Mouse (Mus musculus) liver, embryonic 14.5 days (tissue): Measurements from ENCODE around the gene Grin2d. TPM values are rescaled to one million over a fixed set of nuclear protein-coding genes. Genes with fewer than 3 reads are reported as not detected.

Source experiments
- ATAC-seq: fragments of 200-750 bp; cut with Nextera tagmentation; 2 replicates; pipeline ENCODE4 v1.8.0; 2017; ENCODE audit warnings: moderate number of reproducible peaks, mild to moderate bottlenecking, moderate library complexity; ENCODE audit not compliant: insufficient read depth
- DNase-seq, 3 experiments: peaks; one replicate each; pipeline ENCODE4 v3.0.0-alpha.2; 2012 to 2013; ENCODE audit warnings: low read depth in 3 of 3, low spot score in 3 of 3
- H3K27ac ChIP-seq: fragments of 300-500 bp; sonication (generic); 2 replicates; pipeline ENCODE4 v1.5.1; 2014; ENCODE audit warnings: moderate library complexity, mild to moderate bottlenecking, control low read depth, inconsistent platforms
- H3K27me3 ChIP-seq: fragments of 300-500 bp; sonication (generic); 2 replicates; pipeline ENCODE4 v1.6.1; 2014; ENCODE audit warnings: mild to moderate bottlenecking, low read length, moderate library complexity; ENCODE audit not compliant: control insufficient read depth, insufficient read depth
- H3K36me3 ChIP-seq: fragments of 300-500 bp; sonication (generic); replicated peaks from 2 replicates; pipeline ENCODE4 v1.6.1; 2014; ENCODE audit warnings: low read depth; ENCODE audit not compliant: control insufficient read depth, insufficient read depth
- H3K4me1 ChIP-seq, 2 experiments: fragments of 200-500 bp in 1 of 2; fragments of 300-500 bp in 1 of 2; sonication (generic) in 1 of 2; replicated peaks; 2 replicates each; pipeline ENCODE4 v1.6.1; 2012 to 2014; ENCODE audit warnings: antibody characterized with exemption in 1 of 2, inconsistent platforms in 1 of 2, low read length in 1 of 2; ENCODE audit not compliant: control insufficient read depth in 2 of 2, insufficient read depth in 2 of 2
- H3K4me2 ChIP-seq: fragments of 300-500 bp; sonication (generic); 2 replicates; pipeline ENCODE4 v1.6.1; 2014; ENCODE audit warnings: low read depth, mild to moderate bottlenecking, control low read depth, moderate library complexity
- H3K4me3 ChIP-seq, 2 experiments: fragments of 200-500 bp in 1 of 2; fragments of 300-500 bp in 1 of 2; sonication (generic) in 1 of 2; 2 replicates each; pipeline ENCODE4 v1.5.1; 2012 to 2014; ENCODE audit warnings: low read depth in 2 of 2, low read length in 2 of 2, mild to moderate bottlenecking in 2 of 2, control low read depth in 1 of 2, inconsistent platforms in 1 of 2, moderate library complexity in 1 of 2; ENCODE audit not compliant: insufficient read depth in 1 of 2
- H3K9ac ChIP-seq: fragments of 300-500 bp; sonication (generic); replicated peaks from 2 replicates; pipeline ENCODE4 v1.6.1; 2014; ENCODE audit warnings: mild to moderate bottlenecking, control low read depth, moderate library complexity
- H3K9me3 ChIP-seq: fragments of 300-500 bp; sonication (generic); 2 replicates; pipeline ENCODE4 v1.6.1; 2016; ENCODE audit warnings: low read length, mixed read lengths; ENCODE audit not compliant: control insufficient read depth
- CTCF ChIP-seq: IDR thresholded peaks from 2 replicates; pipeline ENCODE4 v1.5.1; 2016; ENCODE audit warnings: antibody characterized with exemption, low read depth, control low read depth
- EP300 ChIP-seq: IDR thresholded peaks from 2 replicates; pipeline ENCODE4 v1.6.1; 2016; ENCODE audit warnings: antibody characterized with exemption, low read depth
- WGBS: fragments of 180-500 bp; shearing (Covaris S2); extraction: QIAGEN DNeasy Blood & Tissue Kit; methylation state at CpG from one replicate; pipeline ENCODE4 v1.1.7; 2014; ENCODE audit not compliant: insufficient replicate concordance; 5-methylcytosine and 5-hydroxymethylcytosine counted together
- polyA plus RNA-seq, 2 experiments: library from polyadenylated mRNA; depleted of rRNA in 1 of 2; stranded (reverse) in 1 of 2; unstranded in 1 of 2; fragments of >200 nt; fragmentation: Nextera tagmentation in 1 of 2; extraction: Ambion mirVana in 1 of 2; gene quantifications; 2 replicates each; pipeline versions ENCODE4 v1.2.1 to v1.2.3; 2012 to 2014

The Grin2d gene
- polyA plus RNA-seq, 2 experiments, result 0.01 to 0.11 TPM

DNA sequence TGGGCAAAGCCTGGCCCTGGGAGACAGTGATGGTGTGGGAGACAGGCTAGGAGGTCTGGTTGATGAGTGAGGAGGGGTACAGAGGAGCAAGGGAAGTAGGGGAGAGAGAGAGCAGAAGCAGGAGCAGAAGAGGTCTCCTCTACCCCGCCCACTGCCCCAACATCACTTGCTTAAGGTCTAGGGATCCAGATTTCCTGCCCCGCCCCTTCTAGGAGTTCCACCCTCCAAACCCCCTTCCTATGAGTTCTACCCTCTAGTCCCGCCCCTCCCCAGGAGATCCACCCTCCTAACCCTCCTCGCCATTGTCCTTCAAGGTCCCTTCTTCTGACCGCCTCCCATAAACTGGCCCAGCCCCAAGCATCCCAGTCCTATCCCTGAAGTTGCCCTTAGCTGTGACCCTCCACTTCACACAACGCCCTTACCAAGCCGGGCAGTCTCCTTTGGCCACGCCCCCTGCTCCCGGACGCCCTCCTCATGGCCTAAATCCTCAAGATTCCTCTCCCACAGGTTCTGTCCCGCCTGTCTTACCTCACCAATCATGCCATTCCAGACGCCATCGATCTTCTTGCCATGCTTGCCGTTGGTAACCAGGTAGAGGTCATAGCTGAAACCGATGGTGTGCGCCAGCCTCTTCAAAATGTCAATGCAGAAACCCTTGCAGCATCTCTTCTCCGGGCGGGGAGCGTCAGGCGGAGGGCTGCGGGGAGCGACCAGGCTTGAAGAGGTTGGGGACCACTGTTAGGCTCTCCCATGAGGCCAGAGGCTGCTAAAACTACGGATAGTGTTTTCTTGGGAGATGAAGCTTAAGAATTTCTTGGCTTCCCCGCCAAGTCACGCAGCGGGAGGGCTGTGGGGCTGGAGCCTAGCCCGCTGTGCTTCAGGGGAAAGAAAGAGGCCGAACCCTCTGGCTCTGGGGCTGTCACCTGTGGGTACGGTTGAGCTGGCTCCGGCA lies 21.0 kb downstream of the Grin2d start:
- WGBS, result 2% methylated on average over 30 of the region's 30 CpGs
- ATAC-seq (no peak), DNase-seq (no peak)
- Histone ChIP-seq H3K27ac (no peak overlapping the region), H3K4me2 (peak overlapping the region; percentile 18), H3K4me1 (no peaks in the 10 kb centered on the region), H3K36me3 (no peaks in the 10 kb centered on the region), H3K9ac (no peak overlapping the region), H3K4me3 (peak overlapping the region in 1 of 2 experiments; percentile 12; a peak in 1 of 4 replicates), H3K9me3 (no peaks in the 10 kb centered on the region), H3K27me3 (peaks cover 18% of the 10 kb centered on the region)
- TF ChIP-seq EP300 (no peak), CTCF (no peak)

DNA sequence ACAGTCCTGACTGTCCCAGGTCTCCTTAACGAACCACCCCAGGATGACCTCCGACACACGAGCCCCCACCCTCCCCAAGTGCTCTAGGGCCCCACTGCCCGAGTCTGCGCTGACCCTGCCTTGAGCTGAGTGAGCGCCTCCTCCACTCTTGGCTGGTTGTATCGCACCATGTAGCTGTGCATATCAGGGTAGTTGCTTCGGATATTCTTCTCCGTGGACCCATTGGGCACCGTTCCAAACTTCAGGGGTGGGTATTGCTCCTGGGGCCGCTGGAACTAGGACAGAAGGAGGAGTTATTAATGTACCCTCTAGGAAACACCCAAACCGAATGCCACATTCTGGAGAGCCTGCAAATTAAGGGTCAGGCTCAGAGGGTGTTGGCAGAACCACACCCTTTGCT lies 25.1 kb downstream of the Grin2d start:
- WGBS, result 64% methylated on average over 12 of the region's 12 CpGs
- Histone ChIP-seq H3K27me3 (peaks cover 15% of the 10 kb centered on the region), H3K4me3 (no peak overlapping the region), H3K9me3 (no peaks in the 10 kb centered on the region), H3K36me3 (no peaks in the 10 kb centered on the region), H3K4me2 (no peak overlapping the region), H3K4me1 (no peaks in the 10 kb centered on the region), H3K9ac (no peak overlapping the region), H3K27ac (no peak overlapping the region)
- DNase-seq, result no peak
- TF ChIP-seq CTCF, result no peak
- TF ChIP-seq EP300, result no peak
- ATAC-seq, result no peak

DNA sequence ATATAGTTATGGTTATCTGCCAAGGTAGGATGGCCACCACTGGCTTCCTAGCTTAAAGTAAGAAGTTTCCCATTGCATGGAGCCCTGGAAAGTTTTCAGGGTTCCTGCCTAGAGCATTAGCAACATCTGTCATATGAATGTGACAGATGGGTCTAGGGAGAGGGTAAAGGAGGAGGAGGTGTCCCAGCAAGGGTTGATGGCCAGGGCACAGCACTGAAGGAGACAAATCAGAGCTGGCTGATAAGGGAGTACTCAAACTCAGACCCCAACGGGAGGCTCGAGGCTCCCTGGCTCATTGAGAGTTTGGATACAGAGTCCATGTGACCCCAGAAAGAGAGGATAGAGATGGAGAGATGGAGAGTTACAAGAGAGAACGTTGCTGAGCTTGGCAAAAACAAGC lies 27.5 kb downstream of the Grin2d start:
- DNase-seq (no peak), ATAC-seq (no peak)
- no peak overlapping the region for H3K4me2 ChIP-seq
- 58% methylated on average over 3 of the region's 3 CpGs for WGBS
- no peaks in the 10 kb centered on the region for H3K36me3 ChIP-seq
- no peak overlapping the region for H3K27ac ChIP-seq
- TF ChIP-seq CTCF (no peak), EP300 (no peak)
- H3K4me1 ChIP-seq, result no peaks in the 10 kb centered on the region
- H3K4me3 ChIP-seq, result no peak overlapping the region
- no peak overlapping the region for H3K9ac ChIP-seq
- peaks cover 6% of the 10 kb centered on the region; the same call in 1 of the 2 replicates for H3K27me3 ChIP-seq
- no peaks in the 10 kb centered on the region for H3K9me3 ChIP-seq

DNA sequence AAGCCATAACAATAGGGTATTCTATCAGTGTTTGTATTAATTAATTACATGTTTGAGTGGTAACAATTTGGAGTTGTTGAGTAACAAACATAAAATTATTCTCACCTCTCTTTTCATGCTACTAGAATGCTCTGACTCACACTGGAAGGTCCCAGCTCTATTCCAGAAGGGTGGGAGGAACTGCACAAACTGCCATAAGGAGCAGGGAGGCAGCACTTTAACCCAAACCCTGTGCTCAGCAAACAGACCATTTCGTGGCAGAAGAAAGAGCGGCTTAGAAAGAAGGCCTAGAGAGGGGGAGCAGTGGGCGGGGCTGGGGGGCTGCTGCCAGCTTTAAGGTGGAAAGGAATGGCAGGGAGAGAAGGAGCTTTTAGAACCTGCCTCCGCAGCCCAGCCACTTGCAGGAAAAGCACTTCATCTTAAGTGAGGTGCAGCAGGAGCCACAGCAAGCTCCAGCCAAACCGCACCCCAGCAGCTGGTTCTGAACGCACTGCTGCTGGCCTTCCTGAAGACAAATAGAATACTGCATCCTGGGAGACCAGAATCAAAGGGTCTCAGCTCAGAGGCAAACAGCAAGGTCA lies 29.6 kb downstream of the Grin2d start:
- no peak for TF ChIP-seq CTCF
- no peak for TF ChIP-seq EP300
- no peaks in the 10 kb centered on the region for H3K36me3 ChIP-seq

More for the DNA sequence above, 29.6 kb downstream of the Grin2d start:
- DNase-seq, result no peak
- Histone ChIP-seq H3K27ac (no peak overlapping the region), H3K27me3 (peaks cover 6% of the 10 kb centered on the region; the same call in 1 of the 2 replicates), H3K4me3 (no peak overlapping the region), H3K4me2 (no peak overlapping the region), H3K9me3 (no peaks in the 10 kb centered on the region), H3K4me1 (no peaks in the 10 kb centered on the region), H3K9ac (no peak overlapping the region)
- WGBS, result 32% methylated on average over 6 of the region's 6 CpGs
- ATAC-seq, result no peak
